ENCODE assay signal across 18 mouse cellular contexts in the genomic region with DNA sequence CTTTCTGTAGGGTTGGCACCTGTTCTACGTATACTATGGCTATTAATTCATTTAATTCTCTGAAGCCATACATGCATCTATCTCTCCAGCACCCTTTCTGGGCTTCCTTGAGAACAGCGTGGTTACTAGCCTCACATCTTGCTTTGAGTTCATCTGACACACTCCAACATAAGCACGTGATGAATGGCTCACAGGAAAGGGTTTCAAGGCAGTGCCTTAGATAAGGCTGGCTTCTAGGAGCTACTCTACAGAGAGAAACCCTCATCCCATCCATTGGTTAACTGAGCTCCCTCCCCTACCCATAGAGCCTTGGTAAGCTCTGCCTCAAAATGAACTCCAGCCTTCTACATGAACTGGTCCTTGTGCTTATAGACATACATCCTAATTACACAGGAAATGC. TPM values are rescaled to one million over a fixed set of nuclear protein-coding genes. Genes with fewer than 3 reads are reported as not detected.
DNase-seq lines count a peak whose midpoint lies in the region; ATAC-seq and TF ChIP-seq lines count a peak whose summit lies in the region.
"Had no signal": no experiment of that assay in that cellular context is flagged by ENCODE, and none has a peak within 500 bp of the region (broad histone marks: within the 10 kb centered on the region; RNA-seq: fewer than 3 reads in every experiment).

No protein-coding gene starts in this region.

- H3K27me3 ChIP-seq in liver, embryonic 15.5 days: no peaks in the 10 kb centered on the region
- H3K27me3 ChIP-seq in forebrain, embryonic 12.5 days: no peaks in the 10 kb centered on the region
- H3K27me3 ChIP-seq: hindbrain, embryonic 13.5 days; neural tube, embryonic 13.5 days had no signal

- H3K27ac ChIP-seq in bone marrow macrophage, adult 2 months (ENCODE audit: insufficient read depth, low read depth, low read length): peak overlapping the region; percentile 89
- peak overlapping the region; percentile 8; the same call in 1 of the 2 replicates for H3K27ac ChIP-seq in liver, embryonic 15.5 days (replicated peaks)
- no peak overlapping the region for H3K27ac ChIP-seq in forebrain, embryonic 12.5 days
- H3K27ac ChIP-seq: embryonic facial prominence, embryonic 10.5 days; hindbrain, embryonic 13.5 days; layer of hippocampus, adult 2 months; neural tube, embryonic 13.5 days had no signal

- peaks cover 61% of the 10 kb centered on the region for H3K4me1 ChIP-seq in bone marrow macrophage, adult 2 months (ENCODE audit: control insufficient read depth, insufficient read depth, low read length)
- peaks cover 44% of the 10 kb centered on the region for H3K4me1 ChIP-seq in liver, embryonic 15.5 days (replicated peaks)
- no peaks in the 10 kb centered on the region for H3K4me1 ChIP-seq in forebrain, embryonic 12.5 days
- H3K4me1 ChIP-seq: hindbrain, embryonic 13.5 days; neural tube, embryonic 13.5 days had no signal

- no peak for TF ChIP-seq CTCF in bone marrow macrophage, adult 2 months (IDR thresholded peaks at IDR 0.05; ENCODE audit: low read depth, low read length)

- no peak overlapping the region for H3K4me2 ChIP-seq in liver, embryonic 15.5 days
- no peak overlapping the region for H3K4me2 ChIP-seq in forebrain, embryonic 12.5 days
- H3K4me2 ChIP-seq: hindbrain, embryonic 13.5 days; lung, embryonic 14.5 days; neural tube, embryonic 13.5 days had no signal

- H3K9ac ChIP-seq in liver, embryonic 15.5 days: no peak overlapping the region
- H3K9ac ChIP-seq in forebrain, embryonic 12.5 days: no peak overlapping the region
- H3K9ac ChIP-seq: hindbrain, embryonic 13.5 days; lung, embryonic 14.5 days; neural tube, embryonic 13.5 days had no signal

- no peak for TF ChIP-seq POLR2A in bone marrow macrophage, adult 2 months (IDR thresholded peaks at IDR 0.05; ENCODE audit: borderline replicate concordance, low read depth, low read length)

- H3K4me3 ChIP-seq in bone marrow macrophage, adult 2 months (ENCODE audit: insufficient read depth, low read length): no peak overlapping the region
- no peak overlapping the region for H3K4me3 ChIP-seq in liver, embryonic 15.5 days (replicated peaks)
- H3K4me3 ChIP-seq in forebrain, embryonic 12.5 days (replicated peaks): no peak overlapping the region
- H3K4me3 ChIP-seq: embryonic facial prominence, embryonic 10.5 days; hindbrain, embryonic 13.5 days; layer of hippocampus, adult 2 months; neural tube, embryonic 13.5 days had no signal

- ATAC-seq in CD4-positive, CD25-positive, alpha-beta regulatory T cell, adult 4 months: peak; percentile 36
- ATAC-seq in liver, embryonic 15.5 days (ENCODE audit: insufficient read depth): peak; percentile 45; the same call in 1 of the 2 replicates
- ATAC-seq in monocyte, adult 5-6 weeks (replicated peaks; ENCODE audit: insufficient number of reproducible peaks, low FRiP score, low TSS enrichment, poor library complexity, severe bottlenecking): no peak
- ATAC-seq in forebrain, embryonic 12.5 days (ENCODE audit: low FRiP score): no peak
- ATAC-seq: forebrain, embryonic 16.5 days; intestine, embryonic 16.5 days had no signal

- DNase-seq in CD4-positive helper T cell, adult 2 months (ENCODE audit: low read depth, low spot score): peak; percentile 66
- no peak for DNase-seq in adrenal gland, postnatal 10 days
- no peak for DNase-seq in gastrocnemius, postnatal 4 days (ENCODE audit: low spot score in 2 of 2)
- DNase-seq: cerebellum, adult 18-20 months; cerebellum, postnatal 36 days; lung, embryonic 14.5 days; right cerebral cortex, postnatal 14 days had no signal

- H3K9me3 ChIP-seq in liver, embryonic 15.5 days (replicated peaks): no peaks in the 10 kb centered on the region
- no peaks in the 10 kb centered on the region for H3K9me3 ChIP-seq in forebrain, embryonic 12.5 days
- H3K9me3 ChIP-seq: embryonic facial prominence, embryonic 10.5 days; hindbrain, embryonic 13.5 days; neural tube, embryonic 13.5 days had no signal

- no peaks in the 10 kb centered on the region for H3K36me3 ChIP-seq in liver, embryonic 15.5 days (replicated peaks)
- H3K36me3 ChIP-seq in forebrain, embryonic 12.5 days (replicated peaks): no peaks in the 10 kb centered on the region
- H3K36me3 ChIP-seq: embryonic facial prominence, embryonic 10.5 days; hindbrain, embryonic 13.5 days; neural tube, embryonic 13.5 days had no signal

- 11% methylated on average over 3 of the region's 3 CpGs for WGBS in liver, embryonic 15.5 days (ENCODE audit: insufficient replicate concordance)
- 87% methylated on average over 3 of the region's 3 CpGs for WGBS in forebrain, embryonic 12.5 days

RNA-seq across cellular contexts. Expression of gene B3gnt2, which starts 47.3 kb away (rescaled TPM):
- polyA plus RNA-seq in CD4-positive, CD25-positive, alpha-beta regulatory T cell, adult 4 months (2017; shearing (Covaris generic)): 10 to 100 TPM in 1 of 2 experiments, 1 to 10 TPM in 1; 7.0 to 16.4 TPM
- 19.7 and 20.5 TPM in 2 replicates for polyA plus RNA-seq in bone marrow macrophage, adult 2 months (2012; ENCODE audit: insufficient read depth, insufficient read length, missing spikeins)
- 5.3 TPM in 2 replicates for polyA plus RNA-seq in liver, embryonic 15.5 days (2015; fragmentation: Nextera tagmentation; extraction: Ambion mirVana)
- 10 to 100 TPM; 30.1 to 36.3 TPM for total RNA-seq in adrenal gland, postnatal 10 days (2021)
- total RNA-seq in monocyte, adult 5-6 weeks (2017): 3.6 to 30.4 TPM (median 8.5 TPM) in 3 replicates
- 2.6 and 3.5 TPM in 2 replicates for polyA plus RNA-seq in forebrain, embryonic 12.5 days (2016; fragmentation: Nextera tagmentation; extraction: Ambion mirVana)
- total RNA-seq in gastrocnemius, postnatal 4 days (2021): 1 to 10 TPM; 6.3 to 8.8 TPM

Comparison
In these comparisons a context has a peak if more than half of its experiments do, and no peak if none do; other contexts are left out.
1. ATAC-seq: peak in CD4-positive, CD25-positive, alpha-beta regulatory T cell, adult 4 months (single experiment) and liver, embryonic 15.5 days (single experiment); none in monocyte, adult 5-6 weeks (single experiment) and forebrain, embryonic 12.5 days (single experiment).